Mouse (Mus musculus) CH12.LX (cell line): ENCODE measurements around the gene Inha. TPM values are rescaled to one million over a fixed set of nuclear protein-coding genes. Genes with fewer than 3 reads are reported as not detected.

Experiments
- DNase-seq: peaks from one replicate; pipeline ENCODE4 v3.0.0-alpha.2; 2013; ENCODE audit errors: extremely low read depth
- H3K27ac ChIP-seq: 2 replicates; pipeline ENCODE4 v1.5.1; 2012; ENCODE audit warnings: low read depth, mild to moderate bottlenecking, control low read depth, moderate library complexity; ENCODE audit not compliant: insufficient read depth
- H3K27me3 ChIP-seq: replicated peaks from 2 replicates; pipeline ENCODE3; 2012; ENCODE audit warnings: inconsistent platforms
- H3K36me3 ChIP-seq, 2 experiments: replicated peaks in 1 of 2; 2 replicates each; pipeline versions ENCODE3 to v1.6.1; 2012; ENCODE audit warnings: inconsistent platforms in 1 of 2, low read length in 1 of 2, mild to moderate bottlenecking in 1 of 2, mixed read lengths in 1 of 2, moderate library complexity in 1 of 2; ENCODE audit not compliant: control insufficient read depth in 1 of 2, insufficient read depth in 1 of 2
- H3K4me1 ChIP-seq, 2 experiments: 2 replicates each; pipeline ENCODE4 v1.6.1; 2012; ENCODE audit warnings: inconsistent platforms in 1 of 2, moderate library complexity in 1 of 2; ENCODE audit not compliant: insufficient read depth in 2 of 2, control insufficient read depth in 1 of 2
- H3K4me2 ChIP-seq: 2 replicates; pipeline ENCODE4 v1.6.1; 2012; ENCODE audit warnings: low read depth, mild to moderate bottlenecking, control low read depth; ENCODE audit not compliant: poor library complexity, insufficient read depth, severe bottlenecking
- H3K4me3 ChIP-seq, 3 experiments: fragments of 150-350 bp in 1 of 3; sonication (generic) in 1 of 3; replicated peaks in 1 of 3; 2 replicates each; pipeline versions ENCODE3 to v1.5.1; 2011 to 2012; ENCODE audit warnings: low read depth in 2 of 3, low read length in 2 of 3, mild to moderate bottlenecking in 2 of 3, moderate library complexity in 2 of 3, control low read depth in 1 of 3, improper control_type of control experiment in 1 of 3, inconsistent platforms in 1 of 3, mixed read lengths in 1 of 3; ENCODE audit not compliant: poor library complexity in 1 of 3
- H3K79me2 ChIP-seq: replicated peaks from 2 replicates; pipeline ENCODE4 v1.6.1; 2012; ENCODE audit warnings: mild to moderate bottlenecking, moderate library complexity; ENCODE audit not compliant: control insufficient read depth, poor library complexity, insufficient read depth, severe bottlenecking; ENCODE audit errors: extremely low read depth
- H3K9ac ChIP-seq: 2 replicates; pipeline ENCODE4 v1.6.1; 2012; ENCODE audit warnings: low read depth, mild to moderate bottlenecking, control low read depth, moderate library complexity; ENCODE audit not compliant: insufficient read depth
- H3K9me3 ChIP-seq: replicated peaks from 2 replicates; pipeline ENCODE3; 2012; ENCODE audit warnings: low read length, inconsistent platforms, mixed read lengths
- BHLHE40 ChIP-seq: IDR thresholded peaks from 2 replicates; pipeline ENCODE4 v1.6.1; 2011; ENCODE audit warnings: mild to moderate bottlenecking, low read depth, low read length, improper control_type of control experiment
- CHD2 ChIP-seq: IDR thresholded peaks from 2 replicates; pipeline ENCODE4 v1.6.1; 2011; ENCODE audit warnings: low read length, improper control_type of control experiment
- CTCF ChIP-seq, 2 experiments: IDR thresholded peaks in 1 of 2; conservative IDR thresholded peaks in 1 of 2; 2 replicates each; pipeline ENCODE4 v1.5.1; 2011 to 2012; ENCODE audit warnings: low read depth in 2 of 2, low read length in 2 of 2, improper control_type of control experiment in 1 of 2, inconsistent platforms in 1 of 2, mild to moderate bottlenecking in 1 of 2, moderate library complexity in 1 of 2
- ELF1 ChIP-seq: IDR thresholded peaks from 2 replicates; pipeline ENCODE4 v1.6.1; 2014; ENCODE audit warnings: low read depth, mild to moderate bottlenecking, inconsistent platforms, low read length, improper control_type of control experiment
- EP300 ChIP-seq: IDR thresholded peaks from 2 replicates; pipeline ENCODE4 v1.6.1; 2011; ENCODE audit warnings: low read length, improper control_type of control experiment
- ETS1 ChIP-seq: conservative IDR thresholded peaks from 2 replicates; pipeline ENCODE4 v1.6.1; 2012; ENCODE audit warnings: low read depth, mild to moderate bottlenecking, inconsistent platforms, low read length, improper control_type of control experiment, moderate library complexity
- HCFC1 ChIP-seq: IDR thresholded peaks from 2 replicates; pipeline ENCODE4 v1.6.1; 2012; ENCODE audit warnings: low read depth, mild to moderate bottlenecking, inconsistent platforms, low read length, improper control_type of control experiment
- IRF4 ChIP-seq: IDR thresholded peaks from 2 replicates; pipeline ENCODE4 v1.6.1; 2014; ENCODE audit warnings: low read depth, mild to moderate bottlenecking, inconsistent platforms, low read length, improper control_type of control experiment
- JUND ChIP-seq: conservative IDR thresholded peaks from 2 replicates; pipeline ENCODE4 v1.6.1; 2011; ENCODE audit warnings: low read depth, low read length, improper control_type of control experiment
- MAFK ChIP-seq: IDR thresholded peaks from 2 replicates; pipeline ENCODE4 v1.6.1; 2011; ENCODE audit warnings: low read length, improper control_type of control experiment; ENCODE audit not compliant: insufficient replicate concordance
- MAZ ChIP-seq: IDR thresholded peaks from 2 replicates; pipeline ENCODE4 v1.6.1; 2012; ENCODE audit warnings: low read depth, mild to moderate bottlenecking, inconsistent platforms, low read length, improper control_type of control experiment, moderate library complexity
- MEF2A ChIP-seq: IDR thresholded peaks from 2 replicates; pipeline ENCODE4 v1.6.1; 2014; ENCODE audit warnings: low read depth, mild to moderate bottlenecking, inconsistent platforms, low read length, improper control_type of control experiment, borderline replicate concordance
- MXI1 ChIP-seq: IDR thresholded peaks from 2 replicates; pipeline ENCODE4 v1.6.1; 2011; ENCODE audit warnings: mild to moderate bottlenecking, low read depth, low read length, improper control_type of control experiment
- NRF1 ChIP-seq: IDR thresholded peaks from 2 replicates; pipeline ENCODE4 v1.6.1; 2014; ENCODE audit warnings: low read depth, mild to moderate bottlenecking, inconsistent platforms, low read length, improper control_type of control experiment, moderate library complexity
- PAX5 ChIP-seq: IDR thresholded peaks from 2 replicates; pipeline ENCODE4 v1.6.1; 2012; ENCODE audit warnings: low read length, inconsistent platforms, mixed read lengths
- POLR2AphosphoS2 ChIP-seq: IDR thresholded peaks from 2 replicates; pipeline ENCODE4 v1.6.1; 2011; ENCODE audit warnings: low read depth, low read length, improper control_type of control experiment
- RAD21 ChIP-seq: IDR thresholded peaks from 2 replicates; pipeline ENCODE4 v1.6.1; 2011; ENCODE audit warnings: low read depth, mild to moderate bottlenecking, low read length, improper control_type of control experiment, moderate library complexity
- SIN3A ChIP-seq: IDR thresholded peaks from 2 replicates; pipeline ENCODE4 v1.6.1; 2012; ENCODE audit warnings: low read length, improper control_type of control experiment, inconsistent platforms
- TBP ChIP-seq: conservative IDR thresholded peaks from 2 replicates; pipeline ENCODE4 v1.6.1; 2011; ENCODE audit warnings: low read depth, low read length, improper control_type of control experiment
- UBTF ChIP-seq: IDR thresholded peaks from 2 replicates; pipeline ENCODE4 v1.6.1; 2012; ENCODE audit warnings: low read depth, mild to moderate bottlenecking, inconsistent platforms, low read length, improper control_type of control experiment, moderate library complexity
- USF1 ChIP-seq: IDR thresholded peaks from 2 replicates; pipeline ENCODE4 v1.6.1; 2014; ENCODE audit warnings: low read depth, mild to moderate bottlenecking, inconsistent platforms, low read length, improper control_type of control experiment
- ZNF384 ChIP-seq: IDR thresholded peaks from 2 replicates; pipeline ENCODE4 v1.6.1; 2012; ENCODE audit warnings: low read depth, low read length, improper control_type of control experiment, inconsistent platforms
- dilution Hi-C: fragments of 300-500 bp; cut with MboI; formaldehyde crosslinking; loops from 2 replicates; pipeline ENCODE4 v1.14.3; 2020; ENCODE audit warnings: low sequenced_read_pairs; ENCODE audit not compliant: extremely low pct_unique_long_range_greater_than_20kb, extremely low pct_ligation_motif_present
- in situ Hi-C: fragments of 300-500 bp; cut with MboI; formaldehyde crosslinking; loops from 3 replicates; pipeline ENCODE4 v1.14.3; 2019; ENCODE audit warnings: low sequenced_read_pairs, low pct_ligation_motif_present, low pct_unique_long_range_greater_than_20kb, mixed read lengths
- polyA plus RNA-seq: library from polyadenylated mRNA; unstranded; fragments of >175 nt; gene quantifications from 2 replicates; pipeline ENCODE4 v1.2.1, GENCODE M21; 2012; ENCODE audit warnings: low read depth; ENCODE audit not compliant: insufficient read length
- total RNA-seq, 2 experiments: library from RNA; depleted of rRNA; stranded (reverse); fragments of 300-350 nt in 1 of 2; fragments of >200 nt in 1 of 2; gene quantifications; 2 replicates each; pipeline ENCODE4 v1.2.3; 2012 to 2014

Inha gene
- total and polyA plus RNA-seq, 3 experiments, result not detected

- Histone ChIP-seq H3K9ac (peak overlapping the region; percentile 70; the same call in 1 of the 2 replicates), H3K36me3 (peaks cover 27 to 43% of the 10 kb centered on the region in 2 experiments), H3K27ac (no peak overlapping the region), H3K4me3 (peak overlapping the region; percentile 67 to 81 (median 78)), H3K4me1 (peaks cover 7 to 24% of the 10 kb centered on the region in 2 experiments), H3K27me3 (peaks cover 5% of the 10 kb centered on the region), H3K79me2 (peaks cover 5% of the 10 kb centered on the region; the same call in 1 of the 2 replicates), H3K9me3 (no peaks in the 10 kb centered on the region), H3K4me2 (peak overlapping the region; percentile 94)
- dilution Hi-C loops (no loop called here), in situ Hi-C loops (no loop called here)
- TF ChIP-seq CTCF (conservative IDR thresholded peaks at IDR 0.05 in 1 of 2, IDR thresholded peaks at IDR 0.05 in 1 of 2; ENCODE audit: low read depth in 2 of 2, low read length in 2 of 2), result no peak
- TF ChIP-seq MEF2A, result no peak
- TF ChIP-seq PAX5, result no peak
- TF ChIP-seq TBP, result no peak
- TF ChIP-seq BHLHE40, result no peak
- no peak for TF ChIP-seq JUND
- no peak for TF ChIP-seq ELF1
- TF ChIP-seq CHD2, result no peak
- TF ChIP-seq SIN3A, result no peak
- TF ChIP-seq UBTF, result no peak
- no peak for TF ChIP-seq ETS1
- no peak for TF ChIP-seq EP300
- TF ChIP-seq POLR2AphosphoS2, result no peak
- TF ChIP-seq ZNF384, result no peak
- no peak for TF ChIP-seq MXI1
- TF ChIP-seq RAD21, result no peak
- TF ChIP-seq MAZ, result no peak
- no peak for TF ChIP-seq MAFK
- DNase-seq, result peak; percentile 30
Measured at GRCm38 (mm10) chr1:75477966-75478290, 28.9 kb upstream of the Inha start.

GRCm38 (mm10) chr1:75478497-75478896 lies 28.4 kb upstream of the Inha start:
- in situ Hi-C loops, result no loop called here
- H3K9ac ChIP-seq, result peak overlapping the region; percentile 70
- no peaks in the 10 kb centered on the region for H3K9me3 ChIP-seq
- dilution Hi-C loops, result no loop called here
- peak overlapping the region; percentile 94; the same call in 1 of the 2 replicates for H3K4me2 ChIP-seq
- peaks cover 7 to 24% of the 10 kb centered on the region in 2 experiments for H3K4me1 ChIP-seq
- TF ChIP-seq NRF1 (peak; percentile 49; the same call in 1 of the 2 replicates), SIN3A (peak; percentile 7), IRF4 (0 out of 2 replicates have a peak, but pooled peaks have one; percentile 41), ELF1 (peak; percentile 73), USF1 (no peak), HCFC1 (peak; percentile 56)
- H3K27ac ChIP-seq, result peak overlapping the region; percentile 52
- peaks cover 5% of the 10 kb centered on the region; the same call in 1 of the 2 replicates for H3K79me2 ChIP-seq
- H3K27me3 ChIP-seq, result peaks cover 5% of the 10 kb centered on the region
- H3K4me3 ChIP-seq, result peak overlapping the region; percentile 67 to 81 (median 78)
- DNase-seq, result peak; percentile 37
- H3K36me3 ChIP-seq, result peaks cover 27 to 37% of the 10 kb centered on the region in 2 experiments
